Mouse (Mus musculus) heart, embryonic 10.5 days (tissue): ENCODE measurements around the gene Dnajc7. TPM values are rescaled to one million over a fixed set of nuclear protein-coding genes. Genes with fewer than 3 reads are reported as not detected.

Source experiments
- DNase-seq: peaks from one replicate; pipeline ENCODE4 v3.0.0-alpha.2; 2017; ENCODE audit warnings: low spot score
- H3K27ac ChIP-seq: fragments of 300-500 bp; sonication (generic); 2 replicates; pipeline ENCODE4 v1.5.1; 2016; ENCODE audit warnings: mild to moderate bottlenecking
- H3K27me3 ChIP-seq: fragments of 300-500 bp; sonication (generic); 2 replicates; pipeline ENCODE4 v1.6.1; 2016; ENCODE audit warnings: mild to moderate bottlenecking; ENCODE audit not compliant: poor library complexity, insufficient read depth, severe bottlenecking
- H3K36me3 ChIP-seq: fragments of 300-500 bp; sonication (generic); 2 replicates; pipeline ENCODE4 v1.6.1; 2016; ENCODE audit warnings: mild to moderate bottlenecking, moderate library complexity
- H3K4me1 ChIP-seq: fragments of 300-500 bp; sonication (generic); 2 replicates; pipeline ENCODE4 v1.6.1; 2016; ENCODE audit warnings: mild to moderate bottlenecking
- H3K4me3 ChIP-seq: fragments of 300-500 bp; sonication (generic); 2 replicates; pipeline ENCODE4 v1.5.1; 2016; ENCODE audit warnings: mild to moderate bottlenecking, moderate library complexity
- H3K9me3 ChIP-seq: fragments of 300-500 bp; sonication (generic); 2 replicates; pipeline ENCODE4 v1.6.1; 2016; ENCODE audit warnings: mild to moderate bottlenecking, moderate library complexity
- WGBS: fragments of 180-500 bp; shearing (Covaris S2); methylation state at CpG from one replicate; pipeline ENCODE4 v1.1.7; 2016; 5-methylcytosine and 5-hydroxymethylcytosine counted together
- polyA plus RNA-seq: library from polyadenylated mRNA; unstranded; fragments of >200 nt; fragmentation: Nextera tagmentation; extraction: Ambion mirVana; gene quantifications from 2 replicates; pipeline ENCODE4 v1.2.1, GENCODE M21; 2016

Dnajc7 gene
- polyA plus RNA-seq, 1 experiment from 2014 or later: 211 TPM

DNA sequence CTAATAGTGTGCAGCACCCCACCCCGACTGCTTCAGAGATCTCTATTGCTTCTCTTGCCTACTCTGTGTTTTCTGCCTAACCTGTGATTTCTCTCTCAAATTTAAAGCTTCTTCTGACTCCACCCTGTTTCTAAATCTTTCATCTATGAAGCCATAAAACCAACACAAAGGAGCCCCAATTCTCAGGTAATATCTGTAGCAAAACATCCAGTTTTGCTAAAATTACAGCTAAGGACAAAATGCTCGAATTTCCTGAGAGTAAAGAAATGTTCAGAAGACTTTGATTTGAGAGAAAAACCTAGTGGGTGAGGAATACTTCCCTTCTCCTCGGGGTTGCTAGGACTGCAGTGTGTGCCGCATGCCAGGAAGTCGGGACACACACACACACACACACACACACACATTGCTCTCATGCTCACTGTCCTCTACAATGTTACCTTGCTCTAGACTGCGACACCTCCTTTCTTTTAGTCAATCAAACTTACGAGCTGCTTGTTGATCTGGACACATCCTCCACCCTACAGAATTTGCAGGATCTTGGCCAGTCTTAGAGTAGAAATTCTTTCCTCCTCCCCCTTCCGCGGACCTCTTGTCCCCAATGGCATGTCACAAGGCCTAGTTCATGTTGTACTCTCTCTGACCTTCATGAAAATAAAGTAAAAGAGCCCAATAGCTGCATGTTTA lies 9.8 kb downstream of the Dnajc7 start:
- H3K4me3 ChIP-seq: no peak overlapping the region
- H3K27ac ChIP-seq: peak overlapping the region; percentile 67; the same call in 1 of the 2 replicates
- DNase-seq: no peak
- WGBS: 79% methylated on average over 9 of the region's 9 CpGs
- H3K27me3 ChIP-seq: no peaks in the 10 kb centered on the region
- peaks cover 27% of the 10 kb centered on the region; the same call in 1 of the 2 replicates for H3K4me1 ChIP-seq
- H3K9me3 ChIP-seq: no peaks in the 10 kb centered on the region
- peaks cover 29% of the 10 kb centered on the region for H3K36me3 ChIP-seq

DNA sequence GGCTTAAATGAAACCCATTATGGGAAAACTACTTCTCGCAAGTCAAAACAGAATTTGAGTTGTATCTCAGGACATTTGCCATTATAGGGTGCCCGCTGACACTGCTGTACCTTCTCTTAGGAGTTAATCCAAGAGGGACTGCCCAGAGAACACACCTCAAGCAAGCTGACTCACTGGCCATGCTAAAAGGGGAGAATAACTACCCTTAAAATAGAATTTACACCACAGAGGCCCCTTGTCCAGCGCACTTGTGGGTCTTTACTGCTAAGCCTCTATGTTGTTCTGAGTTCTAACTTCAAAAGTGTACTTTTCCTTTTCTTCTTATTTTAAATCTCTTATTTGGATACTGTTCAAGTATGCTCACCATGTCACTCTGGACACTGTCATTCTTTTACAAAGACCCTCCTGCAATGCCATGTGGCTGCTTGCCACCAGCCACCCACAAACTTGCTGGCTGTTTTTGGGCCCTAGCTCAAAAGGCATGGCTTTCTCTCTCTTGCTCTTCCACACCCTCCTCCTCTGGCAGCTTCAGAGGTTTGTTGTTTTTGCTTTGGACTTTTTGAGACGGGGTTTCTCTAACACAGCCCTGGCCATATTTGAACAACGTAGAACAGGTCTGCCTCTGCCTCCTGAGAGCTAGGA lies 10.5 kb downstream of the Dnajc7 start:
- Histone ChIP-seq H3K27me3 (no peaks in the 10 kb centered on the region), H3K9me3 (no peaks in the 10 kb centered on the region), H3K36me3 (peaks cover 29% of the 10 kb centered on the region), H3K4me3 (no peak overlapping the region), H3K27ac (peak overlapping the region; percentile 67), H3K4me1 (peaks cover 28% of the 10 kb centered on the region; the same call in 1 of the 2 replicates)
- WGBS: 77% methylated on average over 5 of the region's 5 CpGs
- no peak for DNase-seq

DNA sequence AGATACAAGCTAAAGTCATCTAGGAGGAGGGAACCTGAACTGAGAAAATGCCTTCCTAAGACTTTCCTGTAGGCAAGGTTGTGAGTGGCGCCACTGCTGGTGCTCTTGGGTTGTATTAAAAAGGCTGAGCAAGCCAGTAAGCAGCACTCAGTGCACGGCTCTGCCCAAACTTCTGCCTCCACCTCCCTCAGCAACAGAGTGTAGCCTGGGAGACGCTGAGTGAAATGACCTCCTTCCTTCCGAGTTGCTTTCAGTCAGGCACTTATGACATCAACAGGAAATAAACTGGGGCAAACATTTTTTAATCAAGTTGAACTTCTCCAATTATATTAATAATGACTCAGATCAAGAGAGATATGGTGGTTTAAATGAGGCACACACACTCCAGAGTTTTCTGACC lies 11.2 kb downstream of the Dnajc7 start:
- Histone ChIP-seq H3K4me3 (no peak overlapping the region), H3K36me3 (peaks cover 29% of the 10 kb centered on the region), H3K4me1 (peaks cover 34% of the 10 kb centered on the region; the same call in 1 of the 2 replicates), H3K27me3 (no peaks in the 10 kb centered on the region), H3K27ac (no peak overlapping the region), H3K9me3 (no peaks in the 10 kb centered on the region)
- no peak for DNase-seq
- 77% methylated on average over 4 of the region's 4 CpGs for WGBS

DNA sequence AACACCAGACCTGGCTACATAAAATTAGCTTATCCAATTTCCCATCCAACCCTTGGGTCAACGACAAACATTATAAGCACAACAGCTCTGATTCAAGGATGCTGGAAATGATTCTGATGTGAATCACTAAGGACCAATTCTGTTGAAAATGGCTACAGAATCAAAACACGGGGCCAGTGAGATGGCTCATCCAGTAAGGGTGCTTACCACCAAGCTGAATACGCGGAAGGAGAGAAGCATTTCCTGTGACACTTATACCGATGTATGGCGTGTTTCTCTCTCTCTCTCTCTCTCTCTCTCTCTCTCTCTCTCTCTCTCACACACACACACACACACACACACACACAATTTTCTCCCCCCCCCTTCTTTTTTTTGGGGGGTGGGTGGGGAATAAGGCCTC lies 12.8 kb downstream of the Dnajc7 start:
- Histone ChIP-seq H3K9me3 (no peaks in the 10 kb centered on the region), H3K4me3 (no peak overlapping the region), H3K4me1 (peaks cover 33% of the 10 kb centered on the region; the same call in 1 of the 2 replicates), H3K27ac (no peak overlapping the region), H3K27me3 (no peaks in the 10 kb centered on the region), H3K36me3 (peaks cover 35% of the 10 kb centered on the region)
- WGBS: 93% methylated on average over 6 of the region's 6 CpGs
- no peak for DNase-seq

DNA sequence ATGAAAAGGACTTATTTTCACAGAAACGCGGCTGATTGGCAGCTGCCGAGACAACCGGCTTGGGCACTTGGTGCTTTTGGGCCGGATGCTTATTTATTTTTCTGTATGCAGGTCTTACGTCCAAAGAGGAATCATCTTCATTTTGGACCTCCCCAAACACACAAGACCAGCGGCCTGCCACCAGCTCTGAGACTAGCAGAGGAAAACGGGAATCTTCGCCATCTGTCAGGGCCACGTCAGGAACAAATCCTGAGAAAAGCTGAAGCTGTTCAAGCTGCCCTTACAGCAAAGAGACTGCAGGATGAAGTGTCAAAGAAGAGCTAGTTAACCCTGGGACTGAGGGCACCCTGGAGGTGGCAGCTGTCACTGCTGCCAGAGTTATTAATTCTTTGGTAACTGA lies 14.5 kb downstream of the Dnajc7 start:
- peaks cover 45% of the 10 kb centered on the region for H3K36me3 ChIP-seq
- H3K4me3 ChIP-seq: no peak overlapping the region
- no peak for DNase-seq
- no peaks in the 10 kb centered on the region for H3K9me3 ChIP-seq
- no peak overlapping the region for H3K27ac ChIP-seq
- H3K4me1 ChIP-seq: peaks cover 27% of the 10 kb centered on the region; the same call in 1 of the 2 replicates
- WGBS: 91% methylated on average over 10 of the region's 10 CpGs
- no peaks in the 10 kb centered on the region for H3K27me3 ChIP-seq

DNA sequence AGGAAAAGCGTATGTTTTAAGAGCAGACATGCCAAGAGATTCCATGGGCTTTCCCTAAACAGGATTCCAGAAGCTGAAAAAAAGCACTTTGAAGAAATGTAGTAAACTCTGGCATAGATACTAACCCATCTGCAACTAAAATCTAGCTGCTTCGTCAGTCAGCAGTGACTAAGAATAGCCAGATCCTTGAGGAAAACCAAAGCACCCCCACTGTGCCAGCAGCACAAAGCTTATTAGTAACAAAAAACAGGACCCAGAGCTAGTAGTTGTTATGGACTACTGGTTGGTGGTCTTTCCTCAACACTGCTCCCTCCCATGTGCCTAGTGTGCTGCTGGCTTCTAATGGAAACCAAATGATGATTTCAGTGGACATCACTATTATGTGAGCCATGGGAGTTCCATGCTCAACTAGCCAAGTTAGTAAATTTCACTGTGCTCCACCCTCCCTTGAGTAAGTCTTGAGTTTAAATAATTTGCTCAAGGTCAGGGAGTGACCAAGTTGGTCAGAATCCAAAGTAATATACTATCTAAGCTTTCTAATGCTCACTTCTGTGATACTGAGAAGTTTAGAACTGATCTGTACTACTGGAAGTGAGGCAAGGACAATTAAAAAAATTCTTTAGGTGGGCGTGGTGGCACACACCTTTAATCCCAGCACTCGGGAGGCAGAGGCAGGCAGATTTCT lies 15.5 kb downstream of the Dnajc7 start:
- peaks cover 18% of the 10 kb centered on the region; the same call in 1 of the 2 replicates for H3K4me1 ChIP-seq
- H3K9me3 ChIP-seq: no peaks in the 10 kb centered on the region
- WGBS: 82% methylated on average over 4 of the region's 4 CpGs
- no peak overlapping the region for H3K4me3 ChIP-seq
- no peaks in the 10 kb centered on the region for H3K27me3 ChIP-seq
- DNase-seq: no peak
- H3K27ac ChIP-seq: no peak overlapping the region
- peaks cover 52% of the 10 kb centered on the region for H3K36me3 ChIP-seq

DNA sequence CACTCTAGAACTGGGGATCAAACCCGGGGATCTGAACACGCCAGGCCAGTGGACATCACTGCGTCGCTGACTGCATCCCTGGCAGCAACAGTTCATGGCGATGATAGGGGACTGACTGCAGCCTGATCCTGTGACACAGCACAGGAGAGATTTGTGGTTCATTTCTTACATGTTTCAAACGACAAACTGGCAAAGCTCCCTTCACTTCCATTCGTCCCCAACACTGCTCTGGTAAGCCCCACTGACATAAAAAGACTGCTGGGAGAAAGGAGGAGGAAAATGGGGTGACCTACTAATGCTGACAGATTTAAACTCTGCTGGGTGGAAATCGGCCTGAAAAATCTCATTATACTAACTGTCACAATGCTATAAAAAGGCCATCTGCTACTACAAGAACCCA lies 16.2 kb downstream of the Dnajc7 start:
- 88% methylated on average over 8 of the region's 8 CpGs for WGBS
- Histone ChIP-seq H3K36me3 (peaks cover 58% of the 10 kb centered on the region), H3K4me3 (no peak overlapping the region), H3K9me3 (no peaks in the 10 kb centered on the region), H3K27ac (no peak overlapping the region), H3K4me1 (peaks cover 15% of the 10 kb centered on the region; the same call in 1 of the 2 replicates), H3K27me3 (no peaks in the 10 kb centered on the region)
- DNase-seq: no peak

DNA sequence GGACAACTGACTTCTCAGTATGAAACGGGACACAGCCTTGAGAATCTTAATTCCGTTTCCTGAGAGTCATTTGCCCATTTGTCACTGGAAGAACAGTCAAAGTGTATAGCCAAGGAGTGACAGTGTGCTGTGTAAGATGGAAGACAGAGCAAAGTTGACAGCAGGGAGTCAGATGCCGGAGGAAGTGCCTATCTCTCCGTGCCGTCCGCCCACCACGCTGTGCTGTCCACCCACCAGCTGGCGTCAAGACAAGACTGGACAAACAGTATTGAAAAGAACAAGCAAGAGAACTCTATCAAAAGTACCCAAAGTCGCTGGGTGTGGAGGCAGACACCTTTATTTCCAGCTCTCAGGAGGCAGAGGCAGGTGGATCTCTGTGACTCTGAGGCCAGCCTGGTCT lies 16.8 kb downstream of the Dnajc7 start:
- WGBS: 63% methylated on average over 9 of the region's 9 CpGs
- no peaks in the 10 kb centered on the region for H3K9me3 ChIP-seq

DNA sequence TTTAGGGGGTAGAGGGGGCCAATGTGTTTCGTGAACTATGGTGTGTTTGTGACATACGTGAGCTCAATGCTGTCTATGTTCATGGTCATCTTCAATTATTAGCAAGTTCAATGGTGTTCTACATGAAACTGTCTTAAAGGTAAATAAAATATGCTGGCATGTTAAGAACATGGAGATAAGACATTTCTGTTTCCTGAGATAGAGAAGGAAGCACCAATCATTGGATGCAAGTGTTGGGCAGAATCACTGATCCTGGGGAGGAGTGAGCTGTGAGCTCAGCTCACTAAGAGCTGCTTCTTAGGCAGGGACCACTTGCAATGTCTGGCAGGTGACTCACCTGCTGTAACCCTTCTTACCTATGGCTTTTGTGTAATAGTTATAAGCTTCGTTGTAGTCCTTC lies 18.6 kb downstream of the Dnajc7 start:
- H3K4me1 ChIP-seq: peaks cover 13% of the 10 kb centered on the region; the same call in 1 of the 2 replicates
- H3K4me3 ChIP-seq: no peak overlapping the region
- WGBS: 93% methylated on average over 3 of the region's 3 CpGs
- H3K27me3 ChIP-seq: no peaks in the 10 kb centered on the region
- no peak overlapping the region for H3K27ac ChIP-seq
- H3K9me3 ChIP-seq: no peaks in the 10 kb centered on the region
- peaks cover 70% of the 10 kb centered on the region for H3K36me3 ChIP-seq
- DNase-seq: no peak

More for the DNA sequence above, 16.8 kb downstream of the Dnajc7 start:
- no peak for DNase-seq
- H3K27me3 ChIP-seq: no peaks in the 10 kb centered on the region
- H3K4me1 ChIP-seq: peaks cover 13% of the 10 kb centered on the region; the same call in 1 of the 2 replicates
- peaks cover 59% of the 10 kb centered on the region for H3K36me3 ChIP-seq
- H3K4me3 ChIP-seq: no peak overlapping the region
- H3K27ac ChIP-seq: no peak overlapping the region

DNA sequence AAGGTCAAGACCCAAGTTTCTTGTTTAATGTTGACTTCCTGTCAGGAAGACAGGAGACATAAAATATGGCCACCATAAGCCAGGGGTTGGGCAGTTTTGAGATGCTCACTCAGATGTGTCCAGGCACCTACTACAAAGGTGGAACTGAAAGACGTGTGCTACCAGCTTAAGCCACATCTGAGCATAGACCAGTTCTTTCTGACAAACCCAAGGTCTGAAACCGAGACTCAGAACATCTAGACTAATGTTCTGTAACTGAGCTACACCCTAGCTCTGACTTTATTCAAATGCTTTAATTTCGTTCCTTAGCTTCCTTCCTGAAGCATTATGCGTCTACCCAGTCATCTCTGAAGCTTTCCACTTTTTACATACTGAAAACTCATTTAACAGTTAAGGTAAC lies 21.9 kb downstream of the Dnajc7 start:
- Histone ChIP-seq H3K9me3 (no peaks in the 10 kb centered on the region), H3K36me3 (peaks cover 92% of the 10 kb centered on the region), H3K4me1 (no peaks in the 10 kb centered on the region), H3K27ac (no peak overlapping the region), H3K27me3 (no peaks in the 10 kb centered on the region), H3K4me3 (no peak overlapping the region)
- WGBS: 91% methylated on average over 4 of the region's 4 CpGs
- no peak for DNase-seq

DNA sequence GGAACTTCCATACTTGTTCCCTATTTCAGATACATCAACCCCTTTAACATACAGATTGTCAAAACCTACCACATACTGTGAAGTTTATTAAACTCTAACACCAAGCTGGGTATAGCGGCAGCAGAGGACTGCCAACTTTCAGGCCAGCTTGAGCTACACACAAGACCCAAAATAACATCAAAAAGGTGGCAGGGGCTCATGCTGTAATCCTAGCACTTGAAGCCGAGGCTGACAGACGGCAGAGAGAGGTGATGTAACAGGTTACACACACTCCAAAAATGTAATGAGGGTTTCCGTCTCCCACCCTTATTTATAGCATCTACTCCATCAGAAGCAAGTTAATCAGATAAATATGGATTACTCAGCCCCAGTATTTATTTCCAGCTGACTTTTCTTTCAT lies 24.4 kb downstream of the Dnajc7 start:
- Histone ChIP-seq H3K27me3 (no peaks in the 10 kb centered on the region), H3K27ac (no peak overlapping the region), H3K36me3 (peaks cover 100% of the 10 kb centered on the region), H3K9me3 (no peaks in the 10 kb centered on the region), H3K4me3 (no peak overlapping the region), H3K4me1 (no peaks in the 10 kb centered on the region)
- WGBS: 60% methylated on average over 4 of the region's 4 CpGs
- no peak for DNase-seq

DNA sequence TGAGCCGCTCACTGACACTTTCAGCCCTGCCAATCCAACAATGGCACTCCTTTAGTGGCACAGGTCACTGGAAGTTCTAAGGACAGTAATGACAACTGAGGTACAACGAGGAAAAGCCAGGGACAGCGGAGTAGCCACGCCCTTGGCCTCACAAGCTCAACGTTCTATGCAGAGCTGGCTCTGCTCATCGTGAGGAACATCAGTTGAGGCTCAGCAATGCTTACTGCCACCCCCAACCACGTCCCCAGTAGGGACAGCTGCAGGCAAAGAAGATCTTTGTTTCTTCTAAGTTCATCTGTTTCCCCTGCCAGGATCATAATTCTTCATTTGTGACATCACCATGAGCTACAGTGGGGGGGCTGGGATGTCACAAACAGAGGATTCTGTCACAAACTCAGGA lies 25.4 kb downstream of the Dnajc7 start:
- Histone ChIP-seq H3K36me3 (peaks cover 98% of the 10 kb centered on the region), H3K27me3 (no peaks in the 10 kb centered on the region), H3K4me1 (no peaks in the 10 kb centered on the region), H3K27ac (no peak overlapping the region), H3K4me3 (no peak overlapping the region), H3K9me3 (no peaks in the 10 kb centered on the region)
- DNase-seq: no peak
- 84% methylated on average over 7 of the region's 7 CpGs for WGBS
